Mouse (Mus musculus) right cerebral cortex, postnatal 10 days (tissue): ENCODE results near the gene Vmn1r126.
"Not testable (repeated sequence)": the region's sequence is repeated elsewhere in the genome, so short reads cannot be mapped to it uniquely, and the experiment has no call there.

ENCODE experiments used
- DNase-seq, 2 experiments: peaks; one replicate each; pipeline ENCODE4 v3.0.0; 2021; ENCODE audit warnings: low spot score in 2 of 2

Gene Vmn1r126

GRCm38 (mm10) chr7:21301367-21301766 lies at the start of gene Vmn1r126:
Gene Vmn1r126, minus strand, starts transcription at chr7:21301467.
- not testable (repeated sequence) for DNase-seq

GRCm38 (mm10) chr7:21349073-21349472 lies 47.8 kb upstream of the Vmn1r126 start, which contains the start of gene Vmn1r128:
Gene Vmn1r128, plus strand, starts transcription at chr7:21349373.
- DNase-seq: not testable (repeated sequence)

GRCm38 (mm10) chr7:21319761-21320160 lies 18.5 kb upstream of the Vmn1r126 start, which contains the start of gene Vmn1r127:
Gene Vmn1r127, minus strand, starts transcription at chr7:21319861.
- DNase-seq: not testable (repeated sequence)

GRCm38 (mm10) chr7:21271879-21272278 lies 29.4 kb downstream of the Vmn1r126 start, which contains the start of gene Vmn1r125:
Gene Vmn1r125, plus strand, starts transcription at chr7:21272179.
- not testable (repeated sequence) for DNase-seq

GRCm38 (mm10) chr7:21260517-21260916 lies 40.8 kb downstream of the Vmn1r126 start, which contains the start of gene Vmn1r124:
Gene Vmn1r124, minus strand, starts transcription at chr7:21260617.
- not testable (repeated sequence) for DNase-seq
